Mouse (Mus musculus) liver, adult 10 weeks (tissue): ENCODE measurements around the gene Tusc2. TPM values are rescaled to one million over a fixed set of nuclear protein-coding genes. Genes with fewer than 3 reads are reported as not detected.

Experiments used
- polyA plus RNA-seq: library from polyadenylated mRNA; stranded (reverse); fragments of 350-450 nt; fragmentation: Illumina TruSeq; extraction: RNeasy Lipid Tissue Mini Kit (QIAGEN cat#74804); gene quantifications from one replicate; pipeline ENCODE4 v1.2.3, GENCODE M21; 2014; ENCODE audit warnings: low read depth, low replicate concordance

Tusc2 gene
- polyA plus RNA-seq: 17.6 TPM

GRCm38 (mm10) chr9:107563029-107563581 lies at the start of gene Tusc2:
TSS of gene Tusc2 (plus strand) at chr9:107563255.

GRCm38 (mm10) chr9:107533791-107534407 lies 29.2 kb upstream of the Tusc2 start, which contains the start of gene Tmem115:
TSS of gene Tmem115 (plus strand) at chr9:107533945.

DNA sequence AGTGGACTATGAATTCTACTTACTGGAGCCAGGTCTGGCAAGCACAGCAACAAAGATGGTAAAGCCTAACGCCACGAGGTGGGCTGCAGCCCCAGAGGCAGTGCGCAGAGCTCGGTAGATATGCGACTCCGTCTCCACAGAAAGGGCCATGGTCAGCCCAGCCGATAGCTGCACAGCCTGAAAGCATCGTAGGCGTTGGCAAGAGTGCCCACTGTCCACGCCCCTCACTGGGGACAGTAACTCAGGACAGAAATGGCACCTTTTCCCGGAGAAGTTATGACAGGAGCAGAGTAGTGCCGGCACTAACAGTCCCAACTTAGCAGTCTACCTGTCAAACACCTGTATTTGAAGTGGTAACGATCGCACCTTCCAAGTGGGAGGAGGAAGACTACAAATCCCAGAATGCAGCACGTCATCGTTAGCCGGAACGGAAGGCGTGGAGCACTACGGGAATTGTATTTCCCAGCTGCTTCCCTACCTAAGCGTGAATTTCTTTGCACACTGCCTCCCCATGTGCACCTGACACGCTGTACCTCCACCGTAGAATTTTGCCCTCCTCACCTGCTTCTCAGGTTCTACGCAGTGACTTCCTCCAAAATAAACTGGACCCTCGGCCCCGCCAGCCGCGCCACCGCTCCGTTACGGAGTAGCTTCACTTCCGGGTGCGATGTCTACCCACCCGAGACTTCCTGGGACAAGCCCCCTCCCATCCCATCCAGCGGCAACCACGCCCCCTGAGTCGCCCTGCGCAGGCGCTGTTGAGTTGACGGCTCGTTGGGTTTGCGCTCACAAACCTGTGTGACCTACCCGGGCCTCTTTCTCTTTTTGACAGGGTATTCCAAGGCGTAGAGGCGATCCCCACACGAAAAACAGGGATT lies 21.3 kb upstream of the Tusc2 start, which contains the start of the genes Cyb561d2 and Nprl2:
Gene Cyb561d2, minus strand, starts transcription at position 720 of the 878 bp plus-strand sequence.
Gene Nprl2, plus strand, starts transcription at position 753 of the 878 bp plus-strand sequence.

DNA sequence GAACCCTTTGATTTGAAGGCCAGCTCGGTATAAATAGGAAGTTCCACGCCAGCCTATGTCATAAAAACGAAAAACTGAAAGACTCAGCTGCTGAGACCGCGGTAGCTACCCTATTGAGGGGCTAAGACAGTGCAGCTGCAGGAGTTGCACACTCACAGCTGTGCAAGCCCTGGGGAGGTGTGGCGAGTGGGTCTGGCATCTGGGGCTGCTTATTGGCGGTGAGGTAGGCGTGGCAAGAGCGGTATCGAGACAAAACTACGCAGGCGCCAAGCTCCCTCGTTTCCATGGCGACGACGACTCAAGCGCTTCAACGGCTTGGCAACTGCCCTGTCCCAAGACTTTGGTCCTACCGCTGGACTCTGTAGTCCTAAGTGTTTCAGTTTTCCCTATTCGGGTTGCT lies 16.0 kb upstream of the Tusc2 start, which contains the start of gene Zmynd10:
Gene Zmynd10, plus strand, starts transcription at position 273 of the 400 bp plus-strand sequence.

GRCm38 (mm10) chr9:107551117-107551889 lies 11.8 kb upstream of the Tusc2 start, which contains the start of gene Rassf1:
TSS of gene Rassf1 (plus strand) at chr9:107551555.

GRCm38 (mm10) chr9:107567702-107568319 lies 4.8 kb downstream of the Tusc2 start, which contains the start of gene Hyal2:
TSS of gene Hyal2 (plus strand) at chr9:107567945.

GRCm38 (mm10) chr9:107576357-107577107 lies 13.5 kb downstream of the Tusc2 start, which contains the start of gene Hyal1:
TSS of gene Hyal1 (plus strand) at chr9:107576927.

GRCm38 (mm10) chr9:107578587-107578986 lies 15.5 kb downstream of the Tusc2 start, which contains the start of gene Naa80:
TSS of gene Naa80 (plus strand) at chr9:107578887.

GRCm38 (mm10) chr9:107580501-107581317 lies 17.7 kb downstream of the Tusc2 start, which contains the start of gene Hyal3:
TSS of gene Hyal3 (plus strand) at chr9:107580818.

DNA sequence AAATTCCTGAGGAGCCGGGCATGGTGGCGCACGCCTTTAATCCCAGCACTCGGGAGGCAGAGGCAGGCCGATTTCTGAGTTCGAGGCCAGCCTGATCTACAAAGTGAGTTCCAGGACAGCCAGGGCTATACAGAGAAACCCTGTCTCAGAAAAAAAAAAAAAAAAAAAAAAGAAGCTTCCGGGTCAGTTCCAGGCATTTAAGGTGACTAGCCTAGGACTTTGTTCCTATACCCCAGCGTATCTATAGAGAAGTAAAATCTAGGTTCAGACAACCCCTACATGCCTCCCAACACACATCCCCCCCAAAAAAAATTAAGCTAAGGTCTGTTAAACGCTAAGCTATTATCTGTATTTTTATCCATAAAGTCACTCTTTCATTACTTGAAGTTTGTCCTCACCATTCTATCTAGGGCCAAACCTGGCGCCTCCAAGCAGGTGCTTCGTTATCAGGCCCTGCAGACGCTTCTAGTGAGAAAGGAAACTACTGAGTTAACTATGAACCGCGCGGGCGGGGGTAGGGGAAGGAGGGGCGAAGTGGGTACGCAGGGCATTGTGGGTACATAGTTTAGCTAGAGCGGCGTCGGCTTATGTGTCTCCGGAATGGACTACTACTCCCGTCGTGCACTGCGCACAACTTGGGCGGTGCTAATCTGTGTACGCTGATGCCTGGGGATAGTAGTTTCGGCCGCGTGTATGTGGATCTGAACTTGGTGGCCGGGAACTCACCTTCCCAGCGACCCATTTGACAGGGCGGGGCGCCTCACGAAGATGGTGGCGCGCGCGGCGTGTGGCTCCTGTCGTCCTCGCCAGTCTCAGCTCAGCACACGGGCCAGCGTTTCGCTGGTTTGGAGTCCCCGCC lies 24.1 kb downstream of the Tusc2 start, which contains the start of gene Ifrd2:
Gene Ifrd2, plus strand, starts transcription at position 669 of the 859 bp plus-strand sequence.

DNA sequence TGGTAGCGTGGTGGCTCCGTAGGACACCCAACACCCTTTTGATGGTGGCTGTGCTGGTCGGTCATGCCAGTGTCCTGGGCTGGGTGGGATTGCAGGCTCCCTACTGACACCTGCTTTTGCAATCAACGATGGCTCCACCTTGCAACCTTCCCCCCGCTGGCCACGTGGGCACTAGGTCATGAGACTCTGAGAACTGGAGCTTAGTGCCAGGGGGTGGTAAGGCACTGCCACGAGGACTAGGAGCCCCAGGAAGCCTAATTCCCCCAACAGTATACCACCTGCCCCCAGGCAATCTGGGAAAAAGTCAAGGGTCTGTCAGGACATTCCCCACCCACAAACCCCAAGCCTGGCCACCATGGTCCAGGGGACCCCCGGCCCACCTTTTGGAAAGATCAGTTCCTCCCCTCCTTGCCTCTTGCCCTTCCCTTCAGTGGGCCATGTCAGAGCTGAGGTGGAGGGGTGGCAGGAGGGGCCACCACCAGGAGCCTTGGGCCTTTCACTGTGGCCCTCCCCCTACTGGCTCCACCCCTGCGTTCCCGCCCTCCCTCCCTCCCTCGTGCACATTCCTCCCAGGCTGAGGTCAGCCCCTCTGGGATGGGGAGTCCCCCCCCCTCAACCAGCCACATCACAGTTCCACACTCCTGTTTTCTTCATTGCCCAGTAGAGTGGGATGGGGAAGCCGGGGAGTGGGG lies 45.8 kb downstream of the Tusc2 start, which contains the start of gene Sema3b:
Gene Sema3b, minus strand, starts transcription at position 489 of the 692 bp plus-strand sequence.

Other genes with a start within 250 kb of the Tusc2 start
- gene Hemk1, start 224.9 kb upstream of the Tusc2 start, polyA plus RNA-seq: 6.1 TPM
- gene 6430571L13Rik, start 222.7 kb upstream of the Tusc2 start, polyA plus RNA-seq: 0.13 TPM
- gene Cacna2d2, start 163.6 kb upstream of the Tusc2 start, polyA plus RNA-seq: not detected
- 0.45 TPM for gene Tmem115, start 29.3 kb upstream of the Tusc2 start, polyA plus RNA-seq
- gene Cyb561d2, start 21.1 kb upstream of the Tusc2 start, polyA plus RNA-seq: 5.3 TPM
- 2.0 TPM for gene Nprl2, start 21.0 kb upstream of the Tusc2 start, polyA plus RNA-seq
- not detected for gene Zmynd10, start 16.0 kb upstream of the Tusc2 start, polyA plus RNA-seq
- 3.7 TPM for gene Rassf1, start 11.7 kb upstream of the Tusc2 start, polyA plus RNA-seq
- gene Hyal2, start 4.7 kb downstream of the Tusc2 start, polyA plus RNA-seq: 1.2 TPM
- 24.4 TPM for gene Hyal1, start 13.7 kb downstream of the Tusc2 start, polyA plus RNA-seq
- gene Naa80, start 15.6 kb downstream of the Tusc2 start, polyA plus RNA-seq: 3.7 TPM
- gene Hyal3, start 17.6 kb downstream of the Tusc2 start, polyA plus RNA-seq: not detected
- 27.0 TPM for gene Ifrd2, start 24.4 kb downstream of the Tusc2 start, polyA plus RNA-seq
- gene Sema3b, start 46.0 kb downstream of the Tusc2 start, polyA plus RNA-seq: 0.21 TPM
- 13.6 TPM for gene Gnai2, start 72.1 kb downstream of the Tusc2 start, polyA plus RNA-seq
- gene Slc38a3, start 106.3 kb downstream of the Tusc2 start, polyA plus RNA-seq: 104 TPM
- 0.16 TPM for gene Gnat1, start 116.5 kb downstream of the Tusc2 start, polyA plus RNA-seq
- gene Sema3f, start 147.2 kb downstream of the Tusc2 start, polyA plus RNA-seq: 0.56 TPM
- gene Rbm5, start 207.7 kb downstream of the Tusc2 start, polyA plus RNA-seq: 54.1 TPM